Mouse (Mus musculus) CH12.LX (cell line): ENCODE measurements around the gene Tent5b. TPM values are rescaled to one million over a fixed set of nuclear protein-coding genes. Genes with fewer than 3 reads are reported as not detected.

Source experiments
- DNase-seq: peaks from one replicate; pipeline ENCODE4 v3.0.0-alpha.2; 2013; ENCODE audit errors: extremely low read depth
- H3K27ac ChIP-seq: 2 replicates; pipeline ENCODE4 v1.5.1; 2012; ENCODE audit warnings: low read depth, mild to moderate bottlenecking, control low read depth, moderate library complexity; ENCODE audit not compliant: insufficient read depth
- H3K27me3 ChIP-seq: replicated peaks from 2 replicates; pipeline ENCODE3; 2012; ENCODE audit warnings: inconsistent platforms
- H3K36me3 ChIP-seq, 2 experiments: replicated peaks in 1 of 2; 2 replicates each; pipeline versions ENCODE3 to v1.6.1; 2012; ENCODE audit warnings: inconsistent platforms in 1 of 2, low read length in 1 of 2, mild to moderate bottlenecking in 1 of 2, mixed read lengths in 1 of 2, moderate library complexity in 1 of 2; ENCODE audit not compliant: control insufficient read depth in 1 of 2, insufficient read depth in 1 of 2
- H3K4me1 ChIP-seq, 2 experiments: 2 replicates each; pipeline ENCODE4 v1.6.1; 2012; ENCODE audit warnings: inconsistent platforms in 1 of 2, moderate library complexity in 1 of 2; ENCODE audit not compliant: insufficient read depth in 2 of 2, control insufficient read depth in 1 of 2
- H3K4me2 ChIP-seq: 2 replicates; pipeline ENCODE4 v1.6.1; 2012; ENCODE audit warnings: low read depth, mild to moderate bottlenecking, control low read depth; ENCODE audit not compliant: poor library complexity, insufficient read depth, severe bottlenecking
- H3K4me3 ChIP-seq, 3 experiments: fragments of 150-350 bp in 1 of 3; sonication (generic) in 1 of 3; replicated peaks in 1 of 3; 2 replicates each; pipeline versions ENCODE3 to v1.5.1; 2011 to 2012; ENCODE audit warnings: low read depth in 2 of 3, low read length in 2 of 3, mild to moderate bottlenecking in 2 of 3, moderate library complexity in 2 of 3, control low read depth in 1 of 3, improper control_type of control experiment in 1 of 3, inconsistent platforms in 1 of 3, mixed read lengths in 1 of 3; ENCODE audit not compliant: poor library complexity in 1 of 3
- H3K79me2 ChIP-seq: replicated peaks from 2 replicates; pipeline ENCODE4 v1.6.1; 2012; ENCODE audit warnings: mild to moderate bottlenecking, moderate library complexity; ENCODE audit not compliant: control insufficient read depth, poor library complexity, insufficient read depth, severe bottlenecking; ENCODE audit errors: extremely low read depth
- H3K9ac ChIP-seq: 2 replicates; pipeline ENCODE4 v1.6.1; 2012; ENCODE audit warnings: low read depth, mild to moderate bottlenecking, control low read depth, moderate library complexity; ENCODE audit not compliant: insufficient read depth
- H3K9me3 ChIP-seq: replicated peaks from 2 replicates; pipeline ENCODE3; 2012; ENCODE audit warnings: low read length, inconsistent platforms, mixed read lengths
- BHLHE40 ChIP-seq: IDR thresholded peaks from 2 replicates; pipeline ENCODE4 v1.6.1; 2011; ENCODE audit warnings: mild to moderate bottlenecking, low read depth, low read length, improper control_type of control experiment
- CHD1 ChIP-seq: IDR thresholded peaks from 2 replicates; pipeline ENCODE4 v1.6.1; 2012; ENCODE audit warnings: low read depth, low read length, improper control_type of control experiment, inconsistent platforms
- CHD2 ChIP-seq: IDR thresholded peaks from 2 replicates; pipeline ENCODE4 v1.6.1; 2011; ENCODE audit warnings: low read length, improper control_type of control experiment
- CTCF ChIP-seq, 2 experiments: IDR thresholded peaks in 1 of 2; conservative IDR thresholded peaks in 1 of 2; 2 replicates each; pipeline ENCODE4 v1.5.1; 2011 to 2012; ENCODE audit warnings: low read depth in 2 of 2, low read length in 2 of 2, improper control_type of control experiment in 1 of 2, inconsistent platforms in 1 of 2, mild to moderate bottlenecking in 1 of 2, moderate library complexity in 1 of 2
- E2F4 ChIP-seq: IDR thresholded peaks from 2 replicates; pipeline ENCODE4 v1.6.1; 2011; ENCODE audit warnings: low read depth, low read length, improper control_type of control experiment; ENCODE audit not compliant: insufficient replicate concordance
- ELF1 ChIP-seq: IDR thresholded peaks from 2 replicates; pipeline ENCODE4 v1.6.1; 2014; ENCODE audit warnings: low read depth, mild to moderate bottlenecking, inconsistent platforms, low read length, improper control_type of control experiment
- EP300 ChIP-seq: IDR thresholded peaks from 2 replicates; pipeline ENCODE4 v1.6.1; 2011; ENCODE audit warnings: low read length, improper control_type of control experiment
- ETS1 ChIP-seq: conservative IDR thresholded peaks from 2 replicates; pipeline ENCODE4 v1.6.1; 2012; ENCODE audit warnings: low read depth, mild to moderate bottlenecking, inconsistent platforms, low read length, improper control_type of control experiment, moderate library complexity
- IRF4 ChIP-seq: IDR thresholded peaks from 2 replicates; pipeline ENCODE4 v1.6.1; 2014; ENCODE audit warnings: low read depth, mild to moderate bottlenecking, inconsistent platforms, low read length, improper control_type of control experiment
- NELFE ChIP-seq: IDR thresholded peaks from 2 replicates; pipeline ENCODE4 v1.6.1; 2011; ENCODE audit warnings: low read depth, low read length, improper control_type of control experiment
- NRF1 ChIP-seq: IDR thresholded peaks from 2 replicates; pipeline ENCODE4 v1.6.1; 2014; ENCODE audit warnings: low read depth, mild to moderate bottlenecking, inconsistent platforms, low read length, improper control_type of control experiment, moderate library complexity
- RCOR1 ChIP-seq: conservative IDR thresholded peaks from 2 replicates; pipeline ENCODE4 v1.6.1; 2012; ENCODE audit warnings: low read depth, mild to moderate bottlenecking, inconsistent platforms, low read length, improper control_type of control experiment
- SIN3A ChIP-seq: IDR thresholded peaks from 2 replicates; pipeline ENCODE4 v1.6.1; 2012; ENCODE audit warnings: low read length, improper control_type of control experiment, inconsistent platforms
- TBP ChIP-seq: conservative IDR thresholded peaks from 2 replicates; pipeline ENCODE4 v1.6.1; 2011; ENCODE audit warnings: low read depth, low read length, improper control_type of control experiment
- UBTF ChIP-seq: IDR thresholded peaks from 2 replicates; pipeline ENCODE4 v1.6.1; 2012; ENCODE audit warnings: low read depth, mild to moderate bottlenecking, inconsistent platforms, low read length, improper control_type of control experiment, moderate library complexity
- ZC3H11A ChIP-seq: IDR thresholded peaks from 2 replicates; pipeline ENCODE4 v1.6.1; 2012; ENCODE audit warnings: low read depth, mild to moderate bottlenecking, inconsistent platforms, low read length, improper control_type of control experiment
- ZMIZ1 ChIP-seq: IDR thresholded peaks from 2 replicates; pipeline ENCODE4 v1.6.1; 2012; ENCODE audit warnings: low read depth, mild to moderate bottlenecking, inconsistent platforms, low read length, improper control_type of control experiment
- dilution Hi-C: fragments of 300-500 bp; cut with MboI; formaldehyde crosslinking; loops from 2 replicates; pipeline ENCODE4 v1.14.3; 2020; ENCODE audit warnings: low sequenced_read_pairs; ENCODE audit not compliant: extremely low pct_unique_long_range_greater_than_20kb, extremely low pct_ligation_motif_present
- in situ Hi-C: fragments of 300-500 bp; cut with MboI; formaldehyde crosslinking; loops from 3 replicates; pipeline ENCODE4 v1.14.3; 2019; ENCODE audit warnings: low sequenced_read_pairs, low pct_ligation_motif_present, low pct_unique_long_range_greater_than_20kb, mixed read lengths
- polyA plus RNA-seq: library from polyadenylated mRNA; unstranded; fragments of >175 nt; gene quantifications from 2 replicates; pipeline ENCODE4 v1.2.1, GENCODE M21; 2012; ENCODE audit warnings: low read depth; ENCODE audit not compliant: insufficient read length
- total RNA-seq, 2 experiments: library from RNA; depleted of rRNA; stranded (reverse); fragments of 300-350 nt in 1 of 2; fragments of >200 nt in 1 of 2; gene quantifications; 2 replicates each; pipeline ENCODE4 v1.2.3; 2012 to 2014

Gene Tent5b
- total and polyA plus RNA-seq, 3 experiments: not detected

GRCm38 (mm10) chr4:133498160-133498724 is 18.3 kb downstream of the Tent5b start, which contains the start of gene Trnp1:
Gene Trnp1 (minus strand): TSS chr4:133498550.
- Histone ChIP-seq H3K9ac (no peak within 1 kb of the TSS), H3K4me2 (peak within 1 kb of the TSS; percentile 65), H3K4me1 (peaks cover 0 to 14% of the 10 kb centered on the region in 2 experiments; a peak in 2 of 4 replicates), H3K27me3 (peaks cover 84% of the 10 kb centered on the region), H3K79me2 (no peaks in the 10 kb centered on the region), H3K9me3 (no peaks in the 10 kb centered on the region), H3K27ac (no peak within 1 kb of the TSS), H3K36me3 (no peaks in the 10 kb centered on the region), H3K4me3 (no peak within 1 kb of the TSS)
- DNase-seq: no peak
- dilution Hi-C loops (no loop called here), in situ Hi-C loops (no loop called here)
- TF ChIP-seq BHLHE40 (peak; percentile 64), TBP (no peak), RCOR1 (no peak), EP300 (no peak), NRF1 (no peak), IRF4 (no peak), CHD1 (no peak)

DNA sequence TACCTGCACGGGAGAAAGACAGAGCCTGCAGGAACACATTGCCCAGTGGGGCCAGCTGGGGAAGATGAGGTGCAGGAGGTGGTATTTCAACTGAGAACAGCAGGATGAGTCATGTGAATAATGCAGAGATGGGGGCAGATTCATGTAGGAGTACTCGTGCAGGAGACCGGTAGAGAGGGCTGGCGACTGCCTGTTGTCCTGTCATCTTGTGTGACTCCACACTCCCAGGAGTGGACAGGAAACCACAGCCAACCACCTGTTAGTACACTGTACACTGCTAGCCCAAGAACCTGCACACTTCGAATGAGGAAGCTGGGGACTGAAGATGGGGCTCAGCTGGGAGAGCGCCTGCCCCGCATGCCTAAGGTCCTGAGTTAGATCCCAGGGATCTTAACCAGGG is 21.6 kb downstream of the Tent5b start:
- dilution Hi-C loops (no loop called here), in situ Hi-C loops (no loop called here)
- H3K4me1 ChIP-seq: peaks cover 0 to 4% of the 10 kb centered on the region in 2 experiments; a peak in 2 of 4 replicates
- no peak for DNase-seq
- TF ChIP-seq ELF1: no peak
- TF ChIP-seq RCOR1: no peak
- TF ChIP-seq IRF4: no peak
- TF ChIP-seq ZC3H11A: no peak
- no peak for TF ChIP-seq TBP
- TF ChIP-seq SIN3A: no peak
- TF ChIP-seq, all 38 proteins: peak for 0
- Histone ChIP-seq H3K27me3 (peaks cover 89% of the 10 kb centered on the region), H3K9ac (no peak overlapping the region), H3K79me2 (no peaks in the 10 kb centered on the region), H3K36me3 (no peaks in the 10 kb centered on the region), H3K27ac (no peak overlapping the region), H3K4me2 (no peak overlapping the region), H3K9me3 (no peaks in the 10 kb centered on the region), H3K4me3 (no peak overlapping the region)

GRCm38 (mm10) chr4:133504300-133504699 is 24.4 kb downstream of the Tent5b start:
- H3K79me2 ChIP-seq: no peaks in the 10 kb centered on the region
- H3K27me3 ChIP-seq: peaks cover 85% of the 10 kb centered on the region
- peaks cover 0 to 4% of the 10 kb centered on the region in 2 experiments; a peak in 2 of 4 replicates for H3K4me1 ChIP-seq
- H3K9ac ChIP-seq: no peak overlapping the region
- in situ Hi-C loops (no loop called here), dilution Hi-C loops (no loop called here)
- no peaks in the 10 kb centered on the region for H3K9me3 ChIP-seq
- no peaks in the 10 kb centered on the region for H3K36me3 ChIP-seq
- no peak overlapping the region for H3K4me3 ChIP-seq
- H3K4me2 ChIP-seq: no peak overlapping the region
- DNase-seq: no peak
- no peak overlapping the region for H3K27ac ChIP-seq
- TF ChIP-seq BHLHE40: no peak
- no peak for TF ChIP-seq CHD2
- TF ChIP-seq ZC3H11A: no peak
- no peak for TF ChIP-seq UBTF
- no peak for TF ChIP-seq CTCF (conservative IDR thresholded peaks at IDR 0.05 in 1 of 2, IDR thresholded peaks at IDR 0.05 in 1 of 2; ENCODE audit: low read depth in 2 of 2, low read length in 2 of 2)
- no peak for TF ChIP-seq ELF1
- TF ChIP-seq NELFE: no peak
- TF ChIP-seq EP300: no peak
- no peak for TF ChIP-seq E2F4
- no peak for TF ChIP-seq ZMIZ1
- no peak for TF ChIP-seq ETS1
- TF ChIP-seq IRF4: no peak
- TF ChIP-seq, all 38 proteins: peak for 0
